Mouse (Mus musculus) gastrocnemius, postnatal 4 days (tissue): ENCODE measurements around the gene Wdr83. TPM values are rescaled to one million over a fixed set of nuclear protein-coding genes. Genes with fewer than 3 reads are reported as not detected.
A peak's percentile ranks its signal among the peaks of the same experiment; 100 is the strongest.

Experiments used
- DNase-seq, 2 experiments: peaks; one replicate each; pipeline ENCODE4 v3.0.0; 2021 to 2022; ENCODE audit warnings: low spot score in 2 of 2, mixed read lengths in 2 of 2
- total RNA-seq, 2 experiments: library from RNA; stranded (reverse); gene quantifications; 2 replicates each; pipeline ENCODE4 v1.2.3; 2021

The Wdr83 gene
- total RNA-seq, 2 experiments from 2014 or later, result 17.5 to 18.4 TPM

- peak in 1 of 2 experiments; percentile 54 for DNase-seq
Observed at GRCm38 (mm10) chr8:85080532-85081215, 432 bp downstream of the Wdr83 start, which contains the start of gene Wdr83os. Wdr83os (plus strand) TSS chr8:85080740.

GRCm38 (mm10) chr8:85080214-85080531 lies 933 bp downstream of the Wdr83 start:
- peak in 1 of 2 experiments; percentile 56 for DNase-seq

- peak in 1 of 2 experiments; percentile 71 for DNase-seq
Observed at GRCm38 (mm10) chr8:85076993-85077392, 4.1 kb downstream of the Wdr83 start.

- DNase-seq, result peak in 1 of 2 experiments; percentile 50
Observed at GRCm38 (mm10) chr8:85076001-85076400, 5.1 kb downstream of the Wdr83 start.

- DNase-seq, result no peak
Observed at GRCm38 (mm10) chr8:85074617-85075016, 6.5 kb downstream of the Wdr83 start.

GRCm38 (mm10) chr8:85074167-85074566 lies 6.9 kb downstream of the Wdr83 start:
- no peak for DNase-seq

GRCm38 (mm10) chr8:85073041-85073612 lies 8.0 kb downstream of the Wdr83 start:
- DNase-seq, result no peak

- no peak for DNase-seq
Observed at GRCm38 (mm10) chr8:85072364-85072929, 8.7 kb downstream of the Wdr83 start.

- DNase-seq, result peak; percentile 75 to 91
Observed at GRCm38 (mm10) chr8:85071514-85072281, 9.4 kb downstream of the Wdr83 start, which contains the start of gene Dhps. Dhps (plus strand) TSS chr8:85071757.

- DNase-seq, result no peak
Observed at GRCm38 (mm10) chr8:85071041-85071440, 10.1 kb downstream of the Wdr83 start.

- no peak for DNase-seq
Observed at GRCm38 (mm10) chr8:85067982-85068381, 13.1 kb downstream of the Wdr83 start, which contains the start of gene Gm5741. Gm5741 (minus strand) TSS chr8:85067982.

- no peak for DNase-seq
Observed at GRCm38 (mm10) chr8:85067155-85067554, 14.0 kb downstream of the Wdr83 start.

GRCm38 (mm10) chr8:85065213-85065612 lies 15.9 kb downstream of the Wdr83 start:
- DNase-seq, result no peak

- no peak for DNase-seq
Observed at GRCm38 (mm10) chr8:85062603-85063002, 18.5 kb downstream of the Wdr83 start.

- peak; percentile 74 to 83 for DNase-seq
Observed at GRCm38 (mm10) chr8:85059879-85060616, 21.1 kb downstream of the Wdr83 start, which contains the start of gene Fbxw9. Fbxw9 (plus strand) TSS chr8:85060055.

- DNase-seq, result no peak
Observed at GRCm38 (mm10) chr8:85057367-85057766, 23.7 kb downstream of the Wdr83 start.

- no peak for DNase-seq
Observed at GRCm38 (mm10) chr8:85043619-85044018, 37.5 kb downstream of the Wdr83 start.

GRCm38 (mm10) chr8:85037681-85038531 lies 43.2 kb downstream of the Wdr83 start:
- peak in 1 of 2 experiments; percentile 56 for DNase-seq

GRCm38 (mm10) chr8:85037366-85037680 lies 43.8 kb downstream of the Wdr83 start:
- DNase-seq, result no peak
